Mouse (Mus musculus) 3T3-L1 (cell line): ENCODE results near the gene Pdlim5.
A peak's percentile ranks its signal among the peaks of the same experiment; 100 is the strongest.

Experiments used
- DNase-seq: peaks from one replicate; pipeline ENCODE4 v3.0.0-alpha.2; 2015; ENCODE audit warnings: low read depth, low spot score

Gene Pdlim5

GRCm38 (mm10) chr3:142276506-142276905, 119.0 kb downstream of the Pdlim5 start:
- DNase-seq = no peak

- DNase-seq = peak; percentile 73
These were observed 120.5 kb downstream of the Pdlim5 start for GRCm38 (mm10) chr3:142274993-142275392.

DNA sequence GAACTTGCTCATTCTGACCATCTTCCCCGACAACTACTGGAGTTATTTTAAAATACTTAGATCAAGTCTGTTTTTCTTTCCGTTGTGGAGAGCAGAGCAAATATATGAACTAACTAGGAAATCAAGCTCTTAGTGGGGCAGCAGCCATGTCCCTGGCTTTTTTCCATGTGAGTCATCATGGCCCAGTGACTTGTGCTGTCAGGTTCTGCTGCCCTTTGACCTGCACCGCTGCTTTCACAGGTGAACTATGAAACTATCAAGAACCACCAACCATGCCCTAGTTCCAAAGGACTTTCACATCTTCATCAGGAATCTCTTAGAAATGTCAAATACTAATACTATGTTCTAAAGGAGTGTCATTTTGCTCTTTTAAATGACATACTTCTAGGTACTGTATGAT, 121.0 kb downstream of the Pdlim5 start:
- no peak for DNase-seq

DNA sequence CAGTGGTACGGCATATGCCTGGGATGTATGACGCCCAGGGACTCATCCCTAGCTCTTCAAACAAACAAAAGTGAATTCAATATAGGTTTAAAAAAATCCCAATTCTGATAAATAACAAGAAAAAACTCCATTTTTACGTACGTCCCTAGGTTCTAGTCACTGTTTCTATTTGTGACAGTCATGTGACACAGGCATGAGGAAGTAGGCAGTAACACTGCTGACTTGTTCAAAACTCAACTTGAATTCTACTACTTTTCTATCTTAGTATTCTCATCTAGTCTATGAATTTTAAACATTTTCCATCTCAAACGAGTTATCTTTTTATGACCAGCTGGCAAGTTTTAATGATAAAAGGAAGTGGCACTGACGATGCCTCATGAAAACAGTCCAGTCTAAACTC, 122.2 kb downstream of the Pdlim5 start:
- no peak for DNase-seq

DNA sequence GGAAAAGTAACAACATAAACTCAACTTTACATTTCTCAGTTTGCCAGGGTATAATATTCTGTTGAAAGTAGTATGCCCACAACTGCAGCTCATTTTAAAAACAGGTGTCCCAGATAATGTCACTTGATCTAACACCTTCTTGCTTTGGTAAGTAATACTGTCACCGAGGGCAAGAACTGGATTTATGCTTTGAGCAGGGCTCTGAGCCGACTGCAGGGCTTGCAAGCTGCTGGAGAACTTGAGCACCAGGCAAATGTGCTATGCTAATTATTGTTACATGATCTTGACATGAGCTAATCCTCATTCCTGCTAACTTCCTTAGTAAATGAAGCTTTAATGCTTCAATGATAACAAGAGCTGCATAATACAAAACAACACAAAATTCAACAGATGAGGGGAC, 139.1 kb downstream of the Pdlim5 start:
- DNase-seq = no peak

DNA sequence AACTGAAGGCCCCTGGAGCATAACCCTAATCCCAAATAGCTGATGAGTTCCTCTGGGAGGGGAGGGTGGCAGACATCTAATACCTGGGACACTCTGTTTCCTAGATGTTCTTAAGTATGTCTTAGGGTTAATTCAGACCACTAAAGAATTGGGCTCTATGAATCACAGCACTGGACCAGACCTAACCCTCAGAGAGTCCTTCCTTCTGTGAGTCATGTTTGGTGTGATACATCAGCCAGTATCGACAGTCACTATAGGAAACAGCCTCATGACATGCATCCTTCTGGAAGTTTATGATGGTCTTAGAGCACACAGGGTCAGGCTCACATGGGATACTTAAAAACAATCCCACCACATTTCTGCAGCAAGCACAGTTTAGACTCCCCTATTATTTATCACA, 143.4 kb downstream of the Pdlim5 start:
- peak; percentile 70 for DNase-seq

GRCm38 (mm10) chr3:142249458-142249857, 146.0 kb downstream of the Pdlim5 start:
- DNase-seq = no peak

GRCm38 (mm10) chr3:142243263-142243662, 152.2 kb downstream of the Pdlim5 start:
- DNase-seq = no peak

DNA sequence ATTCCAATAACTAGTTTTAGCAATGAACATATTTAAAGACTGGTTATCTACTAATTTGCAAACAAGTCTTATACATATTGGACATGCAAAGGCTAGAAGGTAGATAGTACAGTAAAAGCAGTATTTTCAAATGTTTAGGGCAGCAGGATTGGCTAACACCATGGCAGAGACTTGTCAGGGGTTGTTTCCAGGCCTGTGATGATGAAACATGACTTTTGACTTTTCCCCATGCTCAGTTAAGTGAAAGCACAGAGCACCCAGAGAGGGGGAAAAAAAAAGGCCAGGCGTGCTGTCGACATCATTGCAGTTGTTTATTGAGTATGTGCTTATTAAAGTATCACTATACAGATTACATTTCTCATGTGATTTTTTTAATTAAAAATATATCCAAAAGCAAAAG, 156.2 kb downstream of the Pdlim5 start:
- no peak for DNase-seq

DNA sequence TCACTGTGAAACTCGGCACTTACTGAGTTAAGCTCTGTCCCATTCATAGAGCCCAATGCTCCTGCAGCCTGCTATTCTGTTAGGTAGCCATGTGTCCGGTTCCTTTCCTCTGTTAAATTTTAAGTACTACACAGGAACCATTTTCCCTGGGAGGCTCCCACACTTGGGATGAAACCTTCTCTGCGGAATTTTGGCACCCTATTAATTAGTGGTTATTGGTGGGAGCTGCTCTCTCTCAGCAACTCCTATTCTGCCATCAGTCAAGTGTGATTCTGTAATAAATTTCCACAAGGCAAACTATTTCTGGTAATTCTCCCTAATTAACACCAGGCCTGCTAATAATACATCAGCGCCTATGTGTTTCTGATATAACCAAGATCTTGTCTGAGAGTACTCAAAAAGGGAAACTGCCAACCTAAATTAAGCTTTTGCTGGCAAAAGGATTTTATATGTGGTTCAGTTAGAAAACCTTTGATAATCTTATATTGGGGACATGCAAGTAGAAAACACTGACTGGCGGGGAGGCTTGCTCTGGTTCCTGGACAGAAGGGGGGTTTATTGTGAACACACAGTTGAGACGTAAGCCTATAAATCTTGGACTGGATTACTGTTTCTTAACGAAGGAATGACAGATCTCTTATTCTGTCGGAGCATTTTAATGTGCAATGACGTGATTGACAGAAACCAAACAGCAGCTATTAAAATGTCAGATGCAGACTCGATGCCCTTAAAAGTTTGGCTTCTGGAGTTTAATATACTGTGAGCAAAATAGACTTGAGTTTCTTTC, 157.0 kb downstream of the Pdlim5 start:
- no peak for DNase-seq

GRCm38 (mm10) chr3:142237621-142238020, 157.9 kb downstream of the Pdlim5 start:
- DNase-seq = no peak

GRCm38 (mm10) chr3:142233606-142234465, 161.7 kb downstream of the Pdlim5 start:
- no peak for DNase-seq

GRCm38 (mm10) chr3:142228665-142229064, 166.8 kb downstream of the Pdlim5 start:
- DNase-seq = no peak

DNA sequence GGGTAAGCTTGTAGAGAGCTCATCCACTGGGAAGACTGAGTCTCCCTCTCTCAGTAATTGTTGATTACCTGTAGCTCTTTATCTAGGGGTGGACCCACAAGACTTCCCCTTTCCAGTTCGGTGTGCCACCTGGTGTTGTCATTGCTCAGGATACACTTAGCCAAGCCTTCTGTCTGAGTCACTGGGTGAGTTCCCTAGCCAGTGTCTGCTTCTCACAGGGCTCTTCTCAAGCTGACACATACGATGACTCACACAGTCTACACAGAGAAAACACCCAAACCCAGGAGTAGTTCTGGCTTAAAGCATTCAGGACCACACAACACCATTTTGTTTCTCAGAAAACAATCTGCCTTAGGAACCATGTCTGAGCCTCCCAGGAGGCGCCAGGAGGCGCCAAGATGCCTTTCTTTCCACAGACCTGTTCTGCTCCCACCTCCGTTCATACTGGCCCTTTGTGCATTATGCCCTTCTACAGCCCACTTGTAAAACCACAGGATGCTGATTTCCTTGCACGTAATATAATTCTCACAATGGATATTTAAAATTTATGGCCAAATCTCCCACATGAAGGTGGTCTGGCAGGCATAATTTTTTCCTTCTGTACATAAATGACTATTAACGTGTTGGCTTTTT, 172.9 kb downstream of the Pdlim5 start:
- DNase-seq = peak; percentile 86

DNA sequence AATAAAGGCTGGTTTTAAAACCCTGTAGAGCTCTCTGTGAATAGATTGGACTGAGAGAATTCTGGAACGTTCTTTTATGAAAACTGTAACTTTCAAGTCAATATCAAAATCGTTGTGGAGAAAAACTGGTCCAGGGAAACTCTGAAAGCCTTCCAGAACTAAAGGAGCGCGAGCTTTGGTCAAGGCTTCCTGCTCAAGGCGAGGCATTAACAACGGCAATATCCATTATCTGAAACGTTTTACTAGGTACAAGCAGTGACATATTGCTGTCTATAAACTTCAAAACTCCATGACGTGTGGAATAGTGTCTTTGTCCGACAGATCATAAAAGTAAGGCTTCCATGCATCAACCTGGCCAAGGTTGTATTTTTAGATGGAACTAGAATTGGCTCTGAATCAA, 175.6 kb downstream of the Pdlim5 start:
- no peak for DNase-seq

- no peak for DNase-seq
These were observed 182.7 kb downstream of the Pdlim5 start for GRCm38 (mm10) chr3:142212821-142213220.

DNA sequence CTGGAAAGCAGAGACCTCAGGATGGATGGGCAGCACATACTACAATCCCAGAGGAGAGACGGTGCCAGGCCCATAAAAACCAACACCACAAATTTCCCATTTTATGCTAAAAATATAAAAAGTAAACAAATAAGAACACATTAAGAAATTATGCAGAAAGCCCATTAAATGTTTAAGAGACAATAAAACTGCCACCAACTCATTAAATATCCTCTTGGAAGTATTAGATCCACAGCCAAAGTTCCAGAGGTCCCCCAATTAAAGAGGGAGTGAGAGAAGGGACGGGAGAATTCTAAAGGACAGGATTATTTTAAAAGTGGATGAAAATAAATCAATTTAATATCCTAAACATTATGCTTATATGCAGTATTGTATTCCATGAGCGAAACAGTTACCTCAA, 183.3 kb downstream of the Pdlim5 start:
- DNase-seq = no peak

GRCm38 (mm10) chr3:142209981-142210380, 185.5 kb downstream of the Pdlim5 start:
- DNase-seq = no peak

- no peak for DNase-seq
These were observed 186.4 kb downstream of the Pdlim5 start for GRCm38 (mm10) chr3:142209057-142209456.

DNA sequence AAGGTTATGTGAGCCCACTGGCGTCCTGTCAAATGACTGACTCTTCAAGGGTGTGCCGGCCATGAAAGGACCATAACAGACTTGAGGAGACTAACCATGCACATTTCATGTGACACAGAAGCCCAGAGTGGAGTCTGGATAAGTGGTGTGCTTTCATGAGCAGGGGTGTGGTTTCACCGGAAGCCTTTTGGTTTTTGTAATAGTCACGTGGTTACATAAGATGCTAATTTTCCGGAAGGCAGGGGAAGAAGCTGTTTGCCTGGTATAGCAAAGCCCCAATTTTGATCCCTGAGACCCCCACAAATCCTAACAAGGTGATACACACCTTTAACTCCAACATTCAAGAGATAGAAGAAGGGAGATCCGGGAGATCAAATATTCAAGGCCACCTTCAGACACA, 188.0 kb downstream of the Pdlim5 start:
- no peak for DNase-seq

GRCm38 (mm10) chr3:142206316-142206715, 189.2 kb downstream of the Pdlim5 start:
- no peak for DNase-seq

DNA sequence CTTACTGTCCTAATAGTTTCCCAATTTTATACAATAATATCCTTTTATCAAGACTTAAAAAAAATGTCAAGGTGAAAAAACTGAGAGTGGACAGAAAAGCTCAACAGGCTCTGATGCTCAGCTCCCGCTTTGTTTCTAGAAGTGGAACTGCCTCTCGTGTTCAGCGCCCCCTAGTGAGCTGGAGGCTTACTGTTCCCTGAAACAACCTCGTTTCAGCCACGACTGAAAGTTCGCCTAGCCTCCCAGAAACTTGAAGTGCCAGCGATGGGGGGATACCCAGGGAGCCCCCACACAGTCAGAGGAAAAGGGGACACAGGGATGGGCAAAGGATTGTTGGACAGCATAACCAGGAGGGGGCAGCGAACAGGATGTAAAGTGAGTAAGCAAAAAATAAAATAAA, 199.4 kb downstream of the Pdlim5 start:
- peak; percentile 9 for DNase-seq
